Mouse (Mus musculus) hindbrain, embryonic 11.5 days (tissue): ENCODE measurements around the gene Gm14496. TPM values are rescaled to one million over a fixed set of nuclear protein-coding genes. Genes with fewer than 3 reads are reported as not detected.
A peak's percentile ranks its signal among the peaks of the same experiment; 100 is the strongest.
"Not testable (repeated sequence)": the region's sequence is repeated elsewhere in the genome, so short reads cannot be mapped to it uniquely, and the experiment has no call there.

Experiments
- ATAC-seq: fragments of 200-750 bp; cut with Nextera tagmentation; 2 replicates; pipeline ENCODE4 v1.8.0; 2017; ENCODE audit warnings: mild to moderate bottlenecking, moderate TSS enrichment, moderate library complexity; ENCODE audit not compliant: low FRiP score
- DNase-seq: peaks from one replicate; pipeline ENCODE4 v3.0.0-alpha.2; 2015; ENCODE audit warnings: low spot score
- H3K27ac ChIP-seq: fragments of 300-500 bp; sonication (generic); 2 replicates; pipeline ENCODE4 v1.5.1; 2014; ENCODE audit warnings: mild to moderate bottlenecking, low read depth, low read length
- H3K27me3 ChIP-seq: fragments of 300-500 bp; sonication (generic); 2 replicates; pipeline ENCODE4 v1.6.1; 2014; ENCODE audit warnings: mild to moderate bottlenecking, low read length, moderate library complexity, mixed read lengths; ENCODE audit not compliant: control insufficient read depth, insufficient read depth
- H3K36me3 ChIP-seq: fragments of 300-500 bp; sonication (generic); 2 replicates; pipeline ENCODE4 v1.6.1; 2014; ENCODE audit warnings: mild to moderate bottlenecking, low read length, moderate library complexity, mixed read lengths; ENCODE audit not compliant: control insufficient read depth, insufficient read depth
- H3K4me1 ChIP-seq: fragments of 300-500 bp; sonication (generic); replicated peaks from 2 replicates; pipeline ENCODE4 v1.6.1; 2014; ENCODE audit warnings: low read length, mixed read lengths; ENCODE audit not compliant: control insufficient read depth, insufficient read depth
- H3K4me2 ChIP-seq: fragments of 300-500 bp; sonication (generic); replicated peaks from 2 replicates; pipeline ENCODE4 v1.6.1; 2014; ENCODE audit warnings: mild to moderate bottlenecking, low read depth, low read length
- H3K4me3 ChIP-seq: fragments of 300-500 bp; sonication (generic); 2 replicates; pipeline ENCODE4 v1.5.1; 2014; ENCODE audit warnings: low read depth, low read length
- H3K9ac ChIP-seq: fragments of 300-500 bp; sonication (generic); 2 replicates; pipeline ENCODE4 v1.6.1; 2014; ENCODE audit warnings: low read depth, low read length
- H3K9me3 ChIP-seq: fragments of 300-500 bp; sonication (generic); 2 replicates; pipeline ENCODE4 v1.6.1; 2016; ENCODE audit warnings: low read length; ENCODE audit not compliant: control insufficient read depth
- whole genome bisulfite sequencing: fragments of 180-500 bp; shearing (Covaris S2); extraction: QIAGEN DNeasy Blood & Tissue Kit; methylation state at CpG from one replicate; pipeline ENCODE4 v1.1.7; 2014; 5-methylcytosine and 5-hydroxymethylcytosine counted together
- polyA plus RNA-seq: library from polyadenylated mRNA; unstranded; fragments of >200 nt; fragmentation: Nextera tagmentation; extraction: Ambion mirVana; gene quantifications from 2 replicates; pipeline ENCODE4 v1.2.1, GENCODE M21; 2014

The Gm14496 gene
- polyA plus RNA-seq: not detected in 2 replicates

GRCm38 (mm10) chr2:181990829-181991228 lies at the start of gene Gm14496:
Gene Gm14496 (plus strand): TSS chr2:181991129.
- ATAC-seq (no peak), DNase-seq (no peak)
- Histone ChIP-seq H3K9ac (no peak within 1 kb of the TSS), H3K4me2 (no peak within 1 kb of the TSS), H3K36me3 (no peaks in the 10 kb centered on the region), H3K27ac (no peak within 1 kb of the TSS), H3K4me1 (no peaks in the 10 kb centered on the region), H3K4me3 (no peak within 1 kb of the TSS), H3K27me3 (no peaks in the 10 kb centered on the region), H3K9me3 (no peaks in the 10 kb centered on the region)
- 71% methylated on average over 3 of the region's 3 CpGs for WGBS

DNA sequence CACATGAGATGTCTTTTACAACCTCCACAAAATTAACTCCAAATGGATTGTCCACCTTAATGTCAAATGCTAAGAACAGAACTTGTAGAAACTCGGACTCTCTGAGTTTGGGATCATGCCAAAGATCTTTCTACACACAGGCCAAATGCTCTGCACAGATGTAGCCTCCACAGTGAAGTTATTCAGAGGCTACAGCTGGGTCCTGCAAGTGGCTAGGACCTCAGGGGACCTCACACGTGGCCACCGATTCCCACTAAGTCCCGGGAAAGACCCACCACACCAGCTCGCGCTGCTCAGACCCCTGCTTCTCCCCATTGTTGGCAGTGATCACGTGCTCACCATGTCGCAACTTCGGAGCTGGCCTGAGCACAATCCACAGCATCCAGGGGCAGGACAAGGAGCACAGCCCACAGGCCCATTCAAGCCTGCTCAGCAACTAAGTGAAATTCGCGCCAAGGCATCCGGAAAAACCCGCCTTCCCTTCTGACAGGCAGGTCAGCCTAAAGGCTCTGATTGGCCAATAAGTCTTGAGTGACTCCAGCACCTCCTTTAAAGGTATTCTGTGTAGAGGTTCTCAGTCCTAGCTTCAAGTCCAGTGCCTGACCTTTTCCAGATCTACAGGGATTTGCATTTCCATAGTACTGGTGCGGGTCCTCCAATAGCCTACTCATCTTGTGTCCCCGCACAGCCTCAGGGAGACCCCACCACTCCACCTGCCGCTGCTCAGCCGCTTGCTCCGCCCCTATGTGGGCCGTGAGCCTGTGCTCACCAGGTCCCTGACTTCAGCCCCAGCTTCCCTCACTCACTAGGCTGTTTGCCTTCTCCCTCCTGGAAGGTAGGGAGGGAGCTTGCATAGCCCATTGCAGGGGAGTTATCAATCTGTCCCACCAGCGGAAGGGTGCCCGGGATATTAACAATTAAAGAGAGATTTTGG lies 37.9 kb upstream of the Gm14496 start:
- not testable (repeated sequence) for H3K27me3 ChIP-seq, H3K9ac ChIP-seq, ATAC-seq, H3K4me1 ChIP-seq, H3K9me3 ChIP-seq, H3K36me3 ChIP-seq, H3K27ac ChIP-seq, H3K4me3 ChIP-seq
- WGBS: 22% methylated on average over 21 of the region's 21 CpGs
- peak overlapping the region; percentile 25; the same call in 1 of the 2 replicates for H3K4me2 ChIP-seq
- peak; percentile 44 for DNase-seq

DNA sequence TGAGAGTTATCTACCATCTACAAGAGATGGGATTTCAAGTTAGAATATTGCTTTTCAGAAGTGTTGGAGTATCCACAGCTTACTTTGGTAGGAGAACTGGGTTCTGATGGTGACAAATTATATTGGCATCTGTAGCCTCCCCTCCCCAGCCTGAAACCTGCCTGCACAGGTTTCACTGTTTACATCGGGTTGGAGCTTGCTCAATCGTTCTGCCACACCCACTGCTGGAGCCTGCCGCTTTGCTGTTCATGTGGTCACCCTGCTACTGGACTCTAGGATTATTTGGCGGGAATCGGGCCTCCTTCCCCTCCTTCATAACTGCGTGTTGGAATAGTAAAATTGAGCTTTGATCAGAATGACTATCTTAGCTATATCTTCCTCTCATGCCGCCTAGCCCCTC lies 22.5 kb upstream of the Gm14496 start:
- H3K36me3 ChIP-seq: no peaks in the 10 kb centered on the region
- no peak overlapping the region for H3K4me3 ChIP-seq
- 76% methylated on average over 7 of the region's 7 CpGs for WGBS
- no peaks in the 10 kb centered on the region for H3K9me3 ChIP-seq
- no peak for DNase-seq
- H3K27me3 ChIP-seq: no peaks in the 10 kb centered on the region
- H3K9ac ChIP-seq: no peak overlapping the region
- H3K27ac ChIP-seq: no peak overlapping the region
- ATAC-seq: no peak
- H3K4me1 ChIP-seq: no peaks in the 10 kb centered on the region
- H3K4me2 ChIP-seq: no peak overlapping the region

GRCm38 (mm10) chr2:181969187-181969586 lies 21.7 kb upstream of the Gm14496 start:
- no peak overlapping the region for H3K4me3 ChIP-seq
- no peaks in the 10 kb centered on the region for H3K27me3 ChIP-seq
- H3K4me1 ChIP-seq: no peaks in the 10 kb centered on the region
- H3K4me2 ChIP-seq: no peak overlapping the region
- no peak overlapping the region for H3K27ac ChIP-seq
- ATAC-seq: no peak
- no peaks in the 10 kb centered on the region for H3K9me3 ChIP-seq
- WGBS: 100% methylated on average over 2 of the region's 2 CpGs
- no peak for DNase-seq
- no peak overlapping the region for H3K9ac ChIP-seq
- H3K36me3 ChIP-seq: no peaks in the 10 kb centered on the region

DNA sequence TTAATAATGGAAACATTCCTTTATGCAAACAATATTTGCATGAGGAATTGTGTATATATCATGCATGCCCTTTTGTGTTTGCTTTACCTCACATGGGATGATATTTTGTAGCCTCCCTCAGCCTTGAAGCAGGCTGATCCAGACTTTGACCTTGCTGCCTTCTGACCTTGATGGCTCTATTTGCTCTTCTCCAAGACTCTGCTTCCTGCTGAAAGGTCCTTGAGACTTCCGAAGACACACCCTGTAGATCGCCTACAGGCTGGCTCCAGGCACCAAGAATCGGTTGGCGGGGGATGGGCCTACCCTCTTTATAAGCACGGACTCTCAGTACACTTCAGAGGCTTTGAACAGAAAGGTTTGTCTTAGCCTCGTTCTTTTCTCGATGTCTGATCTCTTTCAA lies 9.0 kb upstream of the Gm14496 start:
- H3K4me1 ChIP-seq, H3K27ac ChIP-seq, H3K4me2 ChIP-seq, H3K9me3 ChIP-seq, H3K9ac ChIP-seq, DNase-seq, H3K36me3 ChIP-seq, H3K27me3 ChIP-seq, ATAC-seq, H3K4me3 ChIP-seq: not testable (repeated sequence)
- 77% methylated on average over 7 of the region's 7 CpGs for WGBS

Other genes with a start within 250 kb of the Gm14496 start
- gene Myt1, start 227.8 kb upstream of the Gm14496 start, polyA plus RNA-seq: 38.7 and 39.3 TPM in 2 replicates
- 33.8 and 34.3 TPM in 2 replicates for gene Pcmtd2, start 153.3 kb upstream of the Gm14496 start, polyA plus RNA-seq
- gene Polr3k, start 126.8 kb upstream of the Gm14496 start, polyA plus RNA-seq: 96.5 and 97.5 TPM in 2 replicates